11 mouse cellular contexts compared by ENCODE assay signal in genomic region chr17:86407921-86408613, GRCm38 (mm10).
DNase-seq lines count a peak whose midpoint lies in the region; ATAC-seq lines count a peak whose summit lies in the region.
"Had no signal": no experiment of that assay in that cellular context is flagged by ENCODE, and none has a peak within 500 bp of the region (broad histone marks: within the 10 kb centered on the region; RNA-seq: fewer than 3 reads in every experiment).

No protein-coding gene starts in this region.

- H3K27me3 ChIP-seq in kidney, embryonic 15.5 days: no peaks in the 10 kb centered on the region
- H3K27me3 ChIP-seq in forebrain, embryonic 11.5 days (ENCODE audit: control insufficient read depth, insufficient read depth, low read length): no peaks in the 10 kb centered on the region

- H3K9me3 ChIP-seq in kidney, embryonic 15.5 days (replicated peaks): no peaks in the 10 kb centered on the region
- H3K9me3 ChIP-seq in forebrain, embryonic 11.5 days (ENCODE audit: control insufficient read depth, low read length): no peaks in the 10 kb centered on the region

- H3K9ac ChIP-seq in kidney, embryonic 15.5 days: no peak overlapping the region
- no peak overlapping the region for H3K9ac ChIP-seq in forebrain, embryonic 11.5 days (ENCODE audit: low read length)

- WGBS in kidney, embryonic 15.5 days: 85% methylated on average over 8 of the region's 8 CpGs
- WGBS in forebrain, embryonic 11.5 days: 80% methylated on average over 8 of the region's 8 CpGs

- no peak overlapping the region for H3K4me2 ChIP-seq in kidney, embryonic 15.5 days
- no peak overlapping the region for H3K4me2 ChIP-seq in forebrain, embryonic 11.5 days (ENCODE audit: low read depth, low read length, severe bottlenecking)

- ATAC-seq in kidney, embryonic 15.5 days (replicated peaks; ENCODE audit: low FRiP score): no peak
- no peak for ATAC-seq in forebrain, embryonic 11.5 days (replicated peaks; ENCODE audit: low FRiP score)
- ATAC-seq: inflammation-experienced regulatory T-cells, adult 6 months had no signal

- peaks cover 43% of the 10 kb centered on the region for H3K4me1 ChIP-seq in kidney, embryonic 15.5 days
- H3K4me1 ChIP-seq in forebrain, embryonic 11.5 days (replicated peaks; ENCODE audit: control insufficient read depth, insufficient read depth, low read length): 0 out of 2 replicates have a peak, but pooled peaks cover 2% of the 10 kb centered on the region

- H3K4me3 ChIP-seq in kidney, embryonic 15.5 days (replicated peaks): no peak overlapping the region
- no peak overlapping the region for H3K4me3 ChIP-seq in forebrain, embryonic 11.5 days (ENCODE audit: low read depth, low read length)
- H3K4me3 ChIP-seq: heart, adult 2 months had no signal

- DNase-seq in cerebellum, adult 18-20 months: peak; percentile 45 to 51
- DNase-seq in cerebellum, adult 8-10 months: no peak
- DNase-seq in kidney, adult 11 months: peak; percentile 38
- peak; percentile 61 for DNase-seq in brain, adult 2 months (ENCODE audit: low read depth, low spot score)
- DNase-seq in kidney, postnatal 25 days: peak; percentile 46 to 53
- DNase-seq in embryo, embryonic 9.5 days (ENCODE audit: extremely low spot score): no peak
- no peak for DNase-seq in forebrain, embryonic 11.5 days (ENCODE audit: low spot score)
- DNase-seq: adrenal gland, adult 8-10 months had no signal

- H3K27ac ChIP-seq in kidney, embryonic 15.5 days: no peak overlapping the region
- no peak overlapping the region for H3K27ac ChIP-seq in forebrain, embryonic 11.5 days (ENCODE audit: low read depth, low read length)
- H3K27ac ChIP-seq: heart, adult 2 months had no signal

- no peaks in the 10 kb centered on the region for H3K36me3 ChIP-seq in kidney, embryonic 15.5 days
- no peaks in the 10 kb centered on the region for H3K36me3 ChIP-seq in forebrain, embryonic 11.5 days (ENCODE audit: control insufficient read depth, insufficient read depth, low read length)

Comparison
In these comparisons a context has a peak if more than half of its experiments do, and no peak if none do; other contexts are left out.
1. DNase-seq: peak in cerebellum, adult 18-20 months (2 of 2), kidney, adult 11 months (single experiment), brain, adult 2 months (single experiment) and kidney, postnatal 25 days (2 of 2); none in cerebellum, adult 8-10 months (single experiment), embryo, embryonic 9.5 days (single experiment) and forebrain, embryonic 11.5 days (single experiment).